Mouse (Mus musculus): Measurements from ENCODE around the gene Adk.

DNA sequence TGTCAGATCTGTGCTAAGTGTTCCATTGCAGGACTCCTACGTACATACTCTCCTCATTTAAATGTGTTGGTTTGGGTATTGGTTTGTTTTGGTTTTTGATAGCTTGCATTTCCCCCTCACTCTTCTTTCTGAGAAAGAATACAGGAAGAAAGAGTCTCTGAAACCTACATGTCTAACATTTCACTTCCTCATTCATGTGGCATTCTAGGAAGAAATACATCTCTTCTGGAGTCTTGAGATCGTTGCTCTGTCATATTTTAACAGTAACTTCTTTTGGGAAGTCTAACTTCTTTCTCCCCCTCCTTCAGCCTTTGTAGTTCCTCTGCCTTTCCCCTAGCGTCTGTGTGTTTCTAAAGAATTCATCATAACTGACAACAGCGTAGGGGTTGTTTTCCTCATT is 247.4 kb downstream of the Adk start:
- TF ChIP-seq CTCF (IDR thresholded peaks at IDR 0.05; ENCODE audit: control insufficient read depth, insufficient read depth, low read length) (no peak), POLR2A (IDR thresholded peaks at IDR 0.05; ENCODE audit: borderline replicate concordance, control insufficient read depth, low read depth, low read length) (no peak)
